Mouse (Mus musculus) myocyte (in vitro differentiated cells): ENCODE measurements around the gene Bdh1. TPM values are rescaled to one million over a fixed set of nuclear protein-coding genes. Genes with fewer than 3 reads are reported as not detected.

Experiments
- H3K27me3 ChIP-seq: one replicate; pipeline ENCODE4 v1.6.1; 2011; ENCODE audit not compliant: control insufficient read depth, insufficient read depth, insufficient read length
- H3K36me3 ChIP-seq: one replicate; pipeline ENCODE4 v1.6.1; 2011; ENCODE audit not compliant: control insufficient read depth, insufficient read depth
- H3K4me2 ChIP-seq: one replicate; pipeline ENCODE4 v1.6.1; 2011; ENCODE audit warnings: low read depth, control low read depth
- H3K4me3 ChIP-seq: one replicate; pipeline ENCODE4 v1.5.1; 2011; ENCODE audit warnings: mild to moderate bottlenecking, control low read depth, moderate library complexity
- H3K79me2 ChIP-seq: one replicate; pipeline ENCODE4 v1.6.1; 2011; ENCODE audit not compliant: control insufficient read depth, insufficient read depth
- H3ac ChIP-seq: one replicate; pipeline ENCODE4 v1.6.1; 2011; ENCODE audit not compliant: control insufficient read depth, insufficient read length
- CEBPB ChIP-seq: IDR thresholded peaks from 2 replicates; pipeline ENCODE4 v1.6.1; 2011; ENCODE audit warnings: mild to moderate bottlenecking, moderate library complexity; ENCODE audit not compliant: poor library complexity, insufficient read depth, severe bottlenecking
- E2F4 ChIP-seq: IDR thresholded peaks from one replicate; pipeline ENCODE4 v1.6.1; 2011; ENCODE audit warnings: mild to moderate bottlenecking, control low read depth, moderate library complexity; ENCODE audit not compliant: insufficient read depth
- MAX ChIP-seq: IDR thresholded peaks from one replicate; pipeline ENCODE4 v1.6.1; 2011; ENCODE audit warnings: low read depth, mild to moderate bottlenecking, control low read depth
- MYOD1 ChIP-seq, 3 experiments: IDR thresholded peaks; one replicate each; pipeline ENCODE4 v1.6.1; 2011; ENCODE audit warnings: control low read depth in 2 of 3, low read depth in 2 of 3, mild to moderate bottlenecking in 2 of 3, moderate library complexity in 1 of 3; ENCODE audit not compliant: insufficient read length in 2 of 3, control insufficient read depth in 1 of 3
- MYOG ChIP-seq, 3 experiments: IDR thresholded peaks; one replicate each; pipeline ENCODE4 v1.6.1; 2011; ENCODE audit warnings: control low read depth in 2 of 3, low read depth in 2 of 3, mild to moderate bottlenecking in 2 of 3; ENCODE audit not compliant: insufficient read length in 2 of 3, control insufficient read depth in 1 of 3, insufficient read depth in 1 of 3
- POLR2A ChIP-seq: IDR thresholded peaks from one replicate; pipeline ENCODE4 v1.6.1; 2011; ENCODE audit warnings: low read depth, mild to moderate bottlenecking, control low read depth, moderate library complexity; ENCODE audit not compliant: insufficient read length
- POLR2AphosphoS2 ChIP-seq: IDR thresholded peaks from one replicate; pipeline ENCODE4 v1.6.1; 2011; ENCODE audit warnings: low read depth, control low read depth; ENCODE audit not compliant: insufficient read length
- REST ChIP-seq: IDR thresholded peaks from one replicate; pipeline ENCODE4 v1.6.1; 2011; ENCODE audit warnings: mild to moderate bottlenecking, control low read depth, moderate library complexity; ENCODE audit not compliant: insufficient read depth, insufficient read length
- SRF ChIP-seq: IDR thresholded peaks from one replicate; pipeline ENCODE4 v1.6.1; 2011; ENCODE audit warnings: low read depth; ENCODE audit not compliant: control insufficient read depth, insufficient read length
- TCF12 ChIP-seq: IDR thresholded peaks from one replicate; pipeline ENCODE4 v1.6.1; 2011; ENCODE audit warnings: mild to moderate bottlenecking, control low read depth; ENCODE audit not compliant: poor library complexity, insufficient read depth, severe bottlenecking
- TCF3 ChIP-seq: IDR thresholded peaks from one replicate; pipeline ENCODE4 v1.6.1; 2011; ENCODE audit warnings: low read depth, control low read depth; ENCODE audit not compliant: insufficient read length
- USF1 ChIP-seq: IDR thresholded peaks from one replicate; pipeline ENCODE4 v1.6.1; 2011; ENCODE audit warnings: low read depth, mild to moderate bottlenecking, control low read depth, moderate library complexity
- polyA plus RNA-seq: library from polyadenylated mRNA; unstranded; fragments of >200 nt; fragmentation: generic; extraction: Trizol; gene quantifications from one replicate; pipeline ENCODE4 v1.2.1, GENCODE M21; 2012; ENCODE audit warnings: missing spikeins

Gene Bdh1
- polyA plus RNA-seq, 1 experiment = 0.11 TPM

DNA sequence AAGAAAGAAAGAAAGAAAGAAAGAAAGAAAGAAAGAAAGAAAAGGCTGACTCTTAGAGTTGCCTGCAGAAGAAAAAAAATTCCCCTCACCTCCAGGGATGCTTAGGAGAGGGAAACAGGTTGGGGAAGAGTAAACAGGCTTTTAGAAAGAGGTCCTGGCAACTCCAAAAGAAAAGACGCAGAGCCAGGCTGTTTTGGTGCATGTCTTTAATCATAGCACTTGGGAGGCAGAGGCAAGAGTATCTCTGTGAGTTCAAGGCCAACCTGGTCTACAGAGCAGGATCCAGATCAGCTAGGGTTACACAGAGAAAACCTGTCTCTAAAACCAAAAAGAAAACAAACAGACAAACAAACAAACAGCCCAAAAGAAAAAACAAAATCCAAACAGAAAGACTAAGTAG is 642 bp downstream of the Bdh1 start:
- Histone ChIP-seq H3ac (no peak overlapping the region), H3K4me3 (no peak overlapping the region), H3K4me2 (no peak overlapping the region), H3K27me3 (peaks cover 17% of the 10 kb centered on the region), H3K79me2 (no peaks in the 10 kb centered on the region), H3K36me3 (no peaks in the 10 kb centered on the region)
- TF ChIP-seq MAX (no peak), MYOG (IDR thresholded peaks at IDR 0.05; ENCODE audit: control insufficient read depth in 1 of 3, insufficient read depth in 1 of 3, insufficient read length in 2 of 3, low read depth in 2 of 3) (no peak), E2F4 (no peak), POLR2A (no peak), TCF3 (no peak), CEBPB (no peak), MYOD1 (IDR thresholded peaks at IDR 0.05; ENCODE audit: control insufficient read depth in 1 of 3, insufficient read length in 2 of 3, low read depth in 2 of 3) (no peak), USF1 (no peak), REST (no peak), TCF12 (no peak), POLR2AphosphoS2 (no peak), SRF (no peak)

DNA sequence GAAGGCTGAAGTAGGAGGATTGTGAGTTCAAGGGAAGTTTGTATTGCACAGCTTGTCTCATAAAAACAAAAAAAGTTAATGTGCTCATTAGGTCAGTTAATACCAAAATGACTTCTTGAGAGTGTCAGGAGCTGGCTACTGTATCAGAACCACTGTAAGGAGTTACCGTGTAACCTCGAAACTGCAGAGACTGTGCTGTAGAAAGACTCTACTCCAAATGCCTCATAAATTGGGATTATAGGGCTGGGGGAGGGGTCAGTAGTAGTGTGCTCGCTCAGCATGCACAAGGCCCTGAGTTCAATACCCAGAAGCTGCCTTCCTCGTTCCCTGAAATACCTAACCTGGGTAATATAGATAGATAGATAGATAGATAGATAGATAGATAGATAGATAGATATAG is 1.3 kb downstream of the Bdh1 start:
- TF ChIP-seq TCF3 = no peak
- TF ChIP-seq POLR2AphosphoS2 = no peak
- TF ChIP-seq MYOG (IDR thresholded peaks at IDR 0.05; ENCODE audit: control insufficient read depth in 1 of 3, insufficient read depth in 1 of 3, insufficient read length in 2 of 3, low read depth in 2 of 3) = no peak
- no peak for TF ChIP-seq USF1
- no peak for TF ChIP-seq TCF12
- TF ChIP-seq MAX = no peak
- no peak for TF ChIP-seq POLR2A
- no peak for TF ChIP-seq MYOD1 (IDR thresholded peaks at IDR 0.05; ENCODE audit: control insufficient read depth in 1 of 3, insufficient read length in 2 of 3, low read depth in 2 of 3)
- TF ChIP-seq E2F4 = no peak
- TF ChIP-seq REST = no peak
- TF ChIP-seq SRF = no peak
- TF ChIP-seq CEBPB = no peak
- no peaks in the 10 kb centered on the region for H3K79me2 ChIP-seq

DNA sequence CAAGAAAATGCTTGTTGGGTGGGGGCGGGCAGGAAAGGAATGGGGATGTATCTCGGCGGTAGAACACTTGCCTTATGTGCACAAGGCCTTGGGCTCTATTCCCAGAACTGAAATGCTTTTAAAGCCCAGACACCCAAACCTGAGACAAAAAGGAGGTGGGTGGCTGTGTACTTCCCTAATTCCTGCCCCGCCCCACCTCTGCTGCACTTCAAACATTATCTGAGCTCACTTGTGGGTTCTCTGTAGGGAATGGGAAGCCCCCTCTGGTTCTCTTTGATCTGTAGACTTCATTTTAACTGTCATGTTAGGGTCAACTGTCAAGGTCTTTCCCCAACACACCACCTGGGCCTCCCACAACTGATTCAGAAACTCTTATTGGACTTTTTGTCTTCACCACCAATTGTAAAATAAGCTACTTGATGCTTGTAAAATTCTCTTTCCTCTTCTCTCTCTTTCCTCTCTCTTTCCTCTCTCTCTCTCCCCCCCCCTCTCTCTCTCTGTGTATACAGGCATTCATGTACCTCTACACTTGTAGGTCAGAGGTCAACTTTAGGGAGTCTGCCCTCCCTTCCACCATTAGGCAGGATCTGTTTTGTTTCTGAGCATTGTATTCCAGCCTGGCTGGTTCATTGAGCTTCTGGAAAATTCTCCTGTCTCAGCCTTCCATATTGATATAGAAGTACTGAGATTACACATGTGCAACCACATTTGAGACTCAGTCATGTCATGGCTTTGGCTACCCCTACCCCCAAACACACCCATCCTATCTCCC is 2.5 kb downstream of the Bdh1 start:
- TF ChIP-seq TCF3 (no peak), POLR2A (no peak), TCF12 (no peak), E2F4 (no peak), REST (no peak), MYOG (IDR thresholded peaks at IDR 0.05; ENCODE audit: control insufficient read depth in 1 of 3, insufficient read depth in 1 of 3, insufficient read length in 2 of 3, low read depth in 2 of 3) (no peak), MYOD1 (IDR thresholded peaks at IDR 0.05; ENCODE audit: control insufficient read depth in 1 of 3, insufficient read length in 2 of 3, low read depth in 2 of 3) (no peak), POLR2AphosphoS2 (no peak), SRF (no peak), CEBPB (no peak), USF1 (no peak), MAX (no peak)
- Histone ChIP-seq H3K36me3 (no peaks in the 10 kb centered on the region), H3K79me2 (no peaks in the 10 kb centered on the region), H3K27me3 (peaks cover 35% of the 10 kb centered on the region), H3K4me3 (no peak overlapping the region), H3K4me2 (no peak overlapping the region), H3ac (no peak overlapping the region)

More for the DNA sequence above, 1.3 kb downstream of the Bdh1 start:
- H3K27me3 ChIP-seq = peaks cover 24% of the 10 kb centered on the region
- no peak overlapping the region for H3K4me2 ChIP-seq
- no peak overlapping the region for H3ac ChIP-seq
- H3K4me3 ChIP-seq = no peak overlapping the region
- H3K36me3 ChIP-seq = no peaks in the 10 kb centered on the region

DNA sequence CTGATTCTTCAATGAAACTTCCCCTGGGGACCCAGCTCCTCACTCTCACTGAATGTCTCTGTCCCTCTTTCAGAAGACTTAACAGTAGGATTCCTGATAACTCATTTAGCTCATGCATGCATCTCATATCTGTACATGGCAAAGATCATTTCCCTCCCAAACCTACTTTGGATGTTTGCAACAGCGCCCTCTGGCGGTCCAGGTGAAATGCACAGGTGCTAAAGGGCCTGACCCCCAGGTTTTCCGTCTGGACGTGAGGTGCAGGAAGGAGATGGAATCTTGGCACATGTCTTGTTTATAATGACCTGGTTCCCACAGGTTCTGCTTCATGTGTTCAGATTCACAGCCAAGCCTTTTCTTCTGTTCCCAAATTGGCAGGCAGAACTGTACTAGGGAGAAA is 3.4 kb downstream of the Bdh1 start:
- Histone ChIP-seq H3K4me3 (no peak overlapping the region), H3K4me2 (no peak overlapping the region), H3K27me3 (peaks cover 35% of the 10 kb centered on the region), H3K36me3 (no peaks in the 10 kb centered on the region), H3ac (no peak overlapping the region), H3K79me2 (no peaks in the 10 kb centered on the region)
- TF ChIP-seq MAX (no peak), CEBPB (no peak), USF1 (no peak)

DNA sequence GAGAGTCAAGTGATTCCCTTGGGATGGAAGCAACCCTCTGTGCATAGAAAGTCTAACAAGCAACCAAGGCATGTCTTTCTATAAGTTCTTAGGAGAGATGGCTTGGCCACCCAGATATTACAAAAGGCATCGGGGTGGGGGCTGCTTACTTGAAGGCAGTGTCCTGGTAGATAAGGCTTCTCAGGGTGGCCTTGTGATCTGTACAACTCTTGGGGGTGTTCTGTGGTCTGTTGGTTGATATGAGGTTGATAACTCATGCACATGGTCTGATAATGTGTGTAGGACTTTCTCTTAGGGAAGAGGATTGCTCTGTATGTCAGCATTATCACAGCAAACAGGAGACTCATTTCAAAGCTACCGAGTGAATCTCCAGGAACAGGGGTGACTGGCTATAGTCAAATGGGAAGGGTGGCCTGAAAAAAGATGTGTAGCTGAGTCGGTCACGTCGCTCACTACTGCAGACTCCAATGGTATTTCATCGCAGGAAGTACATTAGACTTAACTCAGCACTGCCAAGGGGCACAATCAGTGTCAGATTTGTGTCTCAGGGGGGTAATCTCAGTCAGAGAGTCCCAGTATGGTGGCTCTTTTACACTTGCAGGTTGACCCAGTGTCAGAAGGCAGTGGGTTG is 4.5 kb downstream of the Bdh1 start:
- Histone ChIP-seq H3K27me3 (peaks cover 33% of the 10 kb centered on the region), H3K36me3 (no peaks in the 10 kb centered on the region), H3K4me3 (no peak overlapping the region), H3ac (no peak overlapping the region), H3K4me2 (no peak overlapping the region), H3K79me2 (no peaks in the 10 kb centered on the region)
- no peak for TF ChIP-seq E2F4
